Mouse (Mus musculus) embryonic stem cell, embryonic (primary cell): Measurements from ENCODE around the gene Apbb1ip.

Source experiments
- CTCF ChIA-PET, 4 experiments: fragments of 300-600 bp in 2 of 4; fragments of 350-600 bp in 2 of 4; sonication (Branson Sonifier 250); formaldehyde crosslinking; loops; one replicate each; lab custom pipeline; 2022; ENCODE audit warnings: inconsistent platforms in 2 of 4; lab: Charles Lee
- POLR2A ChIA-PET, 4 experiments: fragments of 300-600 bp in 2 of 4; fragments of 350-600 bp in 2 of 4; sonication (Branson Sonifier 250); formaldehyde crosslinking; loops; one replicate each; lab custom pipeline; 2022; ENCODE audit warnings: antibody characterized with exemption in 4 of 4, inconsistent platforms in 1 of 4; lab: Charles Lee

The Apbb1ip gene

DNA sequence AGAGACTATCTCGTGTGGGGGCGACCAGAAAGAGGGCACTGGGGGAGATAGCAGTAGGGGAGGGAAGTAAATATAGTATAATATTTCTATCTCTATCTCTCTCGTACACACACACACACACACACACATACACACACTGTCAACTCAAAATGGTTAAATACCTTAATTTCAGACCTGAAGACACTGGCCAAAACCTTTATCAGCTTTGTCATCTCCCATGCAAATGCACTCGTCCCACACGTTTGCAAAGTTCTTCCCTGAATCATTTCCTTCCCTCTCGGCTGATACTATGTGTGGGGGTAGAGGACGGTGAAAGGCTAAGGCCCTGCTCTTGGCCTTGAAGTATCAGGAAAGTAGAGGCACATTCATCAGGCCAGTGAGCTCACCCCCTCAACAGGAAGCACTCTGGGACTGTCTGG lies 12.8 kb upstream of the Apbb1ip start:
- ChIA-PET POLR2A (interaction anchor here in 1 of 4 experiments (0.6 to 1.1 kb wide), 2 partner anchors 134 to 332 kb away, joined by 3 read pairs; partner anchors contain the start of gene Pdss1), CTCF (no interaction called here)

DNA sequence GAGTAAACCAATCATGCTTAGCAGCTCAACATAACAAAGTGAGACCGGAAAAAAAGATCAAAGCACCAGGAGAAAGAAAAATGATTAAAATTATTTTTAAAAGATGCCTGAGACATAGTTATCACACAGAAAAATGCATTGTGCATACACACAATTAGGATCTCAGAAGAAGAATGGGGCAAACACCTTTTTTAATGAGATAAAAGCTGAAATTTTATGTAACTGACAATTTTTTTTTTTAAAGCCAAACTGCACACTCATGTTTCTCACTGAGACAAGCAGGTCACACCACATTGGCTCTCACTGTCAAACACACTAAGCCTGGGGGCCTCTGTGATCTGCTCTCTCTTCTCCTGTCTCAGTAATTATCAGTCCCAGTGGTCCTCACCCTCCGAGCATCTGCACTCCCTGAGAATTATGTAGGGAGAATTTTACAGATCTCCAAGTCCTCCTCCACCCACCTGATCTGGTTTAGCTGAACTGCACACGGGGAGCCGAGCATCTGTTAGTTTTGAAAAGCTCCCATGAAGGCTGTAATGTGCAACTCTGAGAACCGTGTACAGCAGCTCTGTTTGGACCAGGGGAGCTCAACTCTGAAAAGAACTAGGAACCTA lies 9.0 kb upstream of the Apbb1ip start:
- ChIA-PET CTCF (interaction anchor here in 1 of 4 experiments (1.1 kb wide), 1 partner anchor 9 kb away, joined by 4 read pairs; the partner anchor contains the start of gene Apbb1ip), POLR2A (interaction anchor here in 1 of 4 experiments (0.6 to 1.3 kb wide), 2 partner anchors 10 to 673 kb away, joined by 3 read pairs; no protein-coding TSS in a partner anchor)

DNA sequence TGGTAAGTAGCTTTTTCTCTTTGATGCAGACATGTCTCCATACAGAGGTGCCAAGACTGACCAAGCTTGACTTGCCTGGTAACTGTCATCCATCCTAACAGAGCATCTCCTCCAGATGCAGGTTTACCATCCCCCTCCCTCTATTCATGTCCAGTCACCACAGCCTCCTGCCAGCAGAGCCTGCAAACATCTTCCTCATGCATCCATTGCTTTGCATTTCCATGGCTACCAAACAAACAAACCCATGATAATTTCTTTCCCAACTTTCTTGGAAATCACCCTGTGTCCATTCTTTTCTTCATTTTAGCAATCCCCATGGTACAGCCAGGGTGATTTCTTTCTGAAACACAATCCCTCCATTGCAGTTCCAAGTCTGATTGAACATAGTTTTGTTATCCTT lies 2.6 kb upstream of the Apbb1ip start:
- ChIA-PET CTCF (no interaction called here), POLR2A (no interaction called here)

DNA sequence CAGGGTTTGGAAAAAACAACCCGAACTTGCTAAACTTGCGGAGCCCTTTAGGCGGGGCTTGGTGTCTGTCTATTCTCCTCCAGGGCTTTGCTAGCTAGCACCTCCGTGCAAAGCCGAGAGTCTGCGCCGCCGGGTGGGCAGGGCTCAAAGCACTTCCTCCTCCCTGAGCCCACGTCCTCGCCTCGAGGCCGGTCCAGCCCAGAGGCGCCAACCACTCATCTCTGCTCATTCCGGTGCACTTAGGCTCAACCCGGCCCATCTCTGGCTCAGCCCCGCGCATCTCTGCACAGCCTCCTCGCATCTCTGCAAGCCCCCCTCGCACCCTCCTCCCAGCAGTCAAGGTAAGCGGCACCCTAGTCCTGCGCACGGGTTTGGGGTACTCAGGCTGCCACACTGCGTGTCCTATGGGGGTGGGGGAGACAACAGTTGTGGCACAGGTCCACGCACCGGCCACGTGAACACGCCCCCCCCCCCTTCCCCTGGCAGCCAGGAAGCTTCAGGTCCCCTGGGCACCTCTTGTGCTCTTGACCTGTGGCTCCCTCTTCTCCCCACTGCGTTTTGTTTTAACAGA lies 372 bp downstream of the Apbb1ip start:
- POLR2A ChIA-PET, result interaction anchor here in 2 of 4 experiments (0.6 to 1.2 kb wide), 4 partner anchors 24 to 857 kb away, joined by 3 to 6 read pairs (median 4); partner anchors contain the start of gene Pdss1 (in 1 of the 2)
- CTCF ChIA-PET, result interaction anchor here in 2 of 4 experiments (0.6 to 1.2 kb wide), 3 partner anchors 10 to 424 kb away, joined by 4 to 13 read pairs (median 10); no protein-coding TSS in a partner anchor

DNA sequence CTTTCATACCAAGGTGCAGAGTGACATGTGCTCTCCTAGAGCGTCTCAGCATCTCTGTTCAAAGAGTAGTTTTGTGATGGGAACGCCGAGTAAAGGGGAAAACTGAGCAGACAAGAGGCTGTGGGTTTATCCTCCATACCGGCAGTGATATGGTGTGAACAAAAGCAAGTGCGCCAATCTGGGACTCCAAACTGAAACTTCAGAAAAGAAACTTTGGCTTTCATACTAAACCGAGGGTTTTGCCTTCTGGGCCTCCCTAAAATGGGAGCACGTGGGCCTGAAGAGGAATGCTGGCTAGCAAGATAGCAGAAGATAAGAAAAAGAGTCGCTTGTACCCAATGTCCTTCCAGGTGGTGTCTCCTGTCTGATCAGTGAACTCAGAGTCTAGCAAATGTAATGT lies 1.3 kb downstream of the Apbb1ip start:
- CTCF ChIA-PET, result no interaction called here
- POLR2A ChIA-PET, result no interaction called here

DNA sequence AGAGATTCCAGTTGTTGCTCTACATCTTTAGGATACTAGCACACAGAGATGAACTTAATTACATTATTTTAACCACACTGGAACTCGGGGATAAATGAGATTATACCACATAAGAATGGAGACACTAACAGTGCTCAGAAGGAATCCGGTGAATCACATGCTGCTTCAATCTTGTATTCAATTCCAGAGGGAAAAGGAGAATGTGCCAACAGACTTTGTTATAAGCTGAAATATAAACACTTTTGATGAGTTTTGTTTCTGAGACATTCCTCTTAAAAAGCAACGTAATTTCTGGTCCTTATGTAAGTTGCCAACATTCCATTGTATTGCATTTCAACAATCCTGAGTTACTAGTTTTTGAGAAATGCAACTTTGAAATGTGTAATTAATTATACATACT lies 1.8 kb downstream of the Apbb1ip start:
- POLR2A ChIA-PET, result no interaction called here
- CTCF ChIA-PET, result no interaction called here

DNA sequence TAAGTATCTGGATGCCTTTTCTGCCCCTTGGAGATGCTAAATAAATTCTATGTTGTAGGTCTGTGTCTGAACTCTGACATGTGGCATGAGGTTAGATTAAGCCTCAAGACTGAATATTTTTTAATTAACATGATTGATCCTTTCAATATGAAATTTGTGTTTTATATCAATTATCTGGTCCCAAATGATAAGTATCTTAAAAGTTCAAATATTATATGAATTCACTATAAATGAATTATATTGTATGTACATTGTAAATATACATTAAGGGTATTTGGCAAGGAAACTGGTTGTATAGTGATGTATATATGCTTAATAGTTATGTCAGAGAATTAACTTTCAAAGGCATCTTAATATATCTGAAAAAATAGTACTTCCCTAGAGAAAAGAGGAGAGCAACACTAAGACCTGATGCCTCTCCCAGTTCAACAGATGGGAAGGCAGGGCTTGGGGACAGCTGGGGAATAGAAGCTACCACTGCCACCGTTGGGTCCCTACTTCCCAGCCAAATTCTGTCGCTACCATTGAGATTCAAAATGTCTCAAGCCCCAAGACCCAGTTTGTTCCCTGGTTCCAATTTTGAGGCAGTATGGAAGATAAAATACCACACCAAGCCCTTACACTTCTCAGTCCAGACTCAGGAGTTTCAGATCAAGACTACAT lies 2.8 kb downstream of the Apbb1ip start:
- POLR2A ChIA-PET, result no interaction called here
- CTCF ChIA-PET, result no interaction called here

DNA sequence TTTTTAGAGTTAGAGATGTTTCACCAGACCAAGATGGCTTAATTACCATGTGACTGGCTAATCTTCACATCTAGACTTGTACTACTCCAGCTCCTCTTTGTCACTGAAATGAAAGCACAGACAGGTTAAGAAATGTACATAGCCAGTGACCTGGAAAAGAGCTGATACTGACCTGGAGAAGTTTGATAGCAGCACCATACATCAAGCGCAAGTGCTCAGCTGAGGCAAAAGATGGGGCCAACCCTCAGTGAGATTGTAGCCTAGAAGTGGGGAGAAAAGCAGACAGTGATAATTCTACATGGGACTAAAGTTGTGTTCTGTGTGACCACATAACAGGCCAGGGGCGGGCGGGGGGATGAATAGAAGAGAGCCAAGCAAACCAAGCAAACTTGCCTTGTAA lies 3.9 kb downstream of the Apbb1ip start:
- ChIA-PET CTCF (no interaction called here), POLR2A (no interaction called here)

DNA sequence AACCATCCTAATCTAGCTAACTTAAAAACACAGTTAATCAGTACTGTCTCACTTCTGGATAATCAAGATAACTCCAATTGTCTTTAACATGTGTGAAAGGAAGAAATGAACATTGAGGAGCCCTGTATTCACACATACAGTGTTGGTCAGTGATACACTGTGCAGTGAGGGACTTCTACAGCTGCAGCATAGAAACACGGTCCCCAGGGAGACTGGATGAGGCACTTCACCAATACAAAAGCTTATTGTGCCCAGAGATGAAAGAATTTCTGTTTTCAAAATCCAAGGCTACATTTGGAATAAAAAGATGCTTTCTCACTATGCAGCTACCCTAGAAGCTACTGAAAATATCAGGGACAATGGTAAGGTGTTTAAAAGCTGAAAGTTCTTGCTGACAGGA lies 7.0 kb downstream of the Apbb1ip start:
- POLR2A ChIA-PET, result no interaction called here
- CTCF ChIA-PET, result no interaction called here

DNA sequence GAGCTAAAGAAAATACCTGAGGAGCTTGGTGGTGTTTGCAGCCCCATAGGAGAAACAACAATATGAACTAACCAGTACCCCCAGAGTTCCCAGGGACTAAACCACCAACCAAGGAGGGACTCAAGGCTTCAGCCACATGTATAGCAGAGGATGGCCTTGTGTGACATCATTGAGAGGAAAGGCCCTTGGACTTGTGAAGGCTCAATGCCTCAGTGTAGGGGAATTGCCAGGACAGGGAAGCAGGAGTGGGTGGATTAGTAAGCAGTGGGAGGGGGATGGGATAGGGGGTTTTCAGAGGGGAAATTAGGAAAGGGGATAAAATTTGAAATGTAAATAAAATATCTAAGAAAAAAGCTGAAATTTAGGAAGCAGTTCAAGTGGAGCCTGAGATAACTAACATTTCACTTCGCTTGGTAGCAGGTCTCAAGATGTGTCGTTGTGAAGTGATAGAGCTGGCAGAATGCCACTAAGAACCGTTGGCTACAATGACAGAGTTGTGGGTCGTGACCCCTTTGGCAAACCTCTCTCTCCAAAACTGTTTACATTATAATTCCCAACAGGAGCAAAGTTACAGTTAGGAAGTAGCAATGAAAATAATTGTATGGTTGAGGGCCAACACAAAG lies 7.6 kb downstream of the Apbb1ip start:
- ChIA-PET POLR2A (no interaction called here), CTCF (no interaction called here)

DNA sequence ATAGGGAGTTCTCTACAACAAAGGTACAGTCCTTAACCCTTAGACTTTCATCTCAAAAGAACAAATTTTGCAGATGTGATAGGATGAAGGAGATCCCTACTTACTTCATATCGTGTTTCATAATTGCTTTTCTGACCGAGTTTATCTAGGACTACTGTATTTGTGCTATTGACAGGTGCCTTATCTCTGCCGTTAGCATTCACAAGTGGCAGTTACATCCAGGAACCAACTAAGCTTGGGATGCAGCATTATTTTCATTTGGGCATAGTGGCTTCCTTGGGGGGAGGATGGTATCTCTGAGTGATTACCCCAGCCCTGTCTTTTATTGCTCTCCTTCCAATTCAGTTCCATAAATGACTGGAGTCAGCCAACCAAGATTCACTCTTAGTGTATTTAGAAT lies 8.2 kb downstream of the Apbb1ip start:
- CTCF ChIA-PET, result no interaction called here

DNA sequence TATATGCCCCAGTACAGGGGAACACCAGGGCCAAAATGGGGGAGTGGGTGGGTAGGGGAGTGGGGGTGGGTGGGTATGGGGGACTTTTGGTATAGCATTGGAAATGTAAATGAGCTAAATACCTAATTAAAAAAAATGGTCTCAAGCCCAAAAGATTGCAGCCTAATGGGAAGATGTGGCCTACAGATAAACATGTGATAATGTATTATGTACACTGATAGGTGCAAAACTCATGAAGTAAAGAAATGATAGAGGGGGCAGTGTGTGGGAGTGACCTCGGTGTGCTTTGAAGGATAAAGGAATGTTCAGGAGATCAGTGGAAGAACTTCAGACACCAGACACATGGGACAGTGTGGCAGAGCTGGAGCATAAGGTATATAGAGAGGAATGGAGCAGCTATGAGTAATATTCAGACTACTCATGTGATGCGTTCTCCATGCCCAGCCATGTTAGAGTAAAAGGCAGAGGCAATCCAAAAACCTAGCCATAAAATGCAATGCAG lies 9.3 kb downstream of the Apbb1ip start:
- CTCF ChIA-PET, result no interaction called here
- POLR2A ChIA-PET, result no interaction called here

More for the DNA sequence above, 8.2 kb downstream of the Apbb1ip start:
- POLR2A ChIA-PET, result no interaction called here

DNA sequence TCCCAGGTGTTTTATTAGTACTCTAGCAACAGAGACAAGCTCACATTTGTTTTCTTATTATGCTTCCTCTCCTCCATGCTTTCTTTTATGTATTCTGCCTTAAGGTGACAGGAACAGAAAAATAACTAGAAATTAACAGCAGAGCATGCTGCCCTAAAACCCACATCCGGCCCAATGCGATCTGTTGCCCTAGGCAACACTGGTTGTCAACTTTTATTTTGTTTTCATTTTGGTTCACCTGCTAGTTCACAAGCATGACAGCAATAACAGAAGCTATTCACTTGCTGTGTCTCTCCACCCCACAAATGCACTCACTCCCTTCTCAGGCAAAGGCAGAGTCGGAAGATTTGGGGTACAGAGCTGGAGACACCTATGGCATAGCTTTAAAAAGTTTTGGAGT lies 10.3 kb downstream of the Apbb1ip start:
- POLR2A ChIA-PET, result no interaction called here
- CTCF ChIA-PET, result no interaction called here

DNA sequence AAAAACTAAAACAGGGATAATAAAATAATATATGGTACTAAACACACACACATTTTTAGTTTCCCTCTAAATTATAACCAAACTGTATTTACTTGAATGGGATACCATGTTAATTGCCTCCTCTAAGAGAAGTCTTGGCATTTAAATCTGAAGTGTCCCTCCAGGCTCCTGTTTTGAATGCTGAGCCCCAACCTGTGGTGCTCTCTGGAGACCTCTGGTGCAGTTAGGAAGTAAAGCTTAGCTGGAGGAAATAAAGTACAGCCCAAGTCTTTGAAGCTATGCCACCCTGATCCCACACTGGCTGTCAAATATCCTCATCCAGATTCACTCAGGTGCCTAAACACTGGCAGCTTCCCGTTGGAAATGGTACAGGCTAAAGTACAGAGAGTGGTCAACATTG lies 10.9 kb downstream of the Apbb1ip start:
- POLR2A ChIA-PET, result no interaction called here
- CTCF ChIA-PET, result interaction anchor here in 1 of 4 experiments (0.6 kb wide), 1 partner anchor 81 kb away, joined by 3 read pairs; no protein-coding TSS in a partner anchor

DNA sequence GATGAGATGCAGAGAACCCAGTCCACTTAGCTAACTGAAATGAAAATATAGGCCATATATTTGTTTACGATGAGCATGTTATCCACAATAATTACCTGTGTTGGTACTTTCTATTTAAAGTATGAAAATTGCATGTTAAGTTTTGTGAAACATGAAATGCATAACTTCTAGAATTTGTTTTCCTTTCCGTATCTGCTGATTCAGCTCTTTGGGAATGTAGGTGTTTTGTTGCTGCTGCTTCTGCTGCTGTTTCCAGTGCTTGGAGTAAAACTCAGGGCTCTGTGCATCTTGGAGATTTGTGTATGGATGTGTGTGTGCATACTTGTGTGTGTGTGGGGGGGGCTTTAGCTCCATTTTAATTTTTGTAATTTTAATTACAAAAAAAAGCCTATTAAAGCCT lies 14.8 kb downstream of the Apbb1ip start:
- POLR2A ChIA-PET, result interaction anchor here in 1 of 4 experiments (0.8 to 1.5 kb wide), 2 partner anchors 21 to 30 kb away, joined by 3 to 4 read pairs; no protein-coding TSS in a partner anchor
- CTCF ChIA-PET, result no interaction called here

DNA sequence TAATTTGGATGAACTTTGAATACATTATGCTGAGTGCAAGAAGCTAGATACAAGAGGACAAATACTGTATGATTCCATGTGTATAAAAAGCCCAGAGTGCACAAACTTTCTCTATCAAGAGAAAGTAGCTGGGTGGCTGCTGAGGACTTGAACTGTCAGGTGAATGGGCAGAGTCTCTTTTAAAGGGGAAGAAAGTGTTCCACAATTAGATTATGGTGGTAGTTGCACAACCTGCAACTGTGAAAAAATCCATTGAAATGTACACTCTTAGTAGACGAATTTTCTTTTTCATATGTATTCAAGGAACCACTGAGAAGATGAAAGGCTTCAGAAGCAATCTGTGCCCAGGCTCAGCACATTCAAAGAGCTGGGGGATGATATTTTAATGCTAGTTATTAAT lies 15.7 kb downstream of the Apbb1ip start:
- ChIA-PET POLR2A (no interaction called here), CTCF (no interaction called here)

DNA sequence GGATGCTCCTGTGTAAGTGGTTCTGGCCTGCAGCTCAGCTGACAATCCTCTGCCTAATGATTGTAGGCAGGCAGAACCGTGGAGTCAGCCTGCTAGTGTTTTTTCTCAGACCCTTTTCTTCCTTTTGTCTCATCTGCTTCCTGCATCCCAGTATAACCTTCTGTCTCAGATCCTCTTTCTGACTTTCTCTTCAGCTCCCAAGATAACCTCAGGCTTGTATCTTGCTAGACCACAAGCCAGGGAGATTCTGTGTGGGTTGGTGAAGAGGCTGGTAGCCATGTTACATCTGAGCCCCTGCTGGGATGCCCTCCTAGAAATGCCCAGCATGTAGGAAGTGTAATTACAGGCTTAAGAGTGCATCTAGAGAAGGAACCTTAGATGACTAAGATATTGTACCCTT lies 16.5 kb downstream of the Apbb1ip start:
- CTCF ChIA-PET, result no interaction called here

DNA sequence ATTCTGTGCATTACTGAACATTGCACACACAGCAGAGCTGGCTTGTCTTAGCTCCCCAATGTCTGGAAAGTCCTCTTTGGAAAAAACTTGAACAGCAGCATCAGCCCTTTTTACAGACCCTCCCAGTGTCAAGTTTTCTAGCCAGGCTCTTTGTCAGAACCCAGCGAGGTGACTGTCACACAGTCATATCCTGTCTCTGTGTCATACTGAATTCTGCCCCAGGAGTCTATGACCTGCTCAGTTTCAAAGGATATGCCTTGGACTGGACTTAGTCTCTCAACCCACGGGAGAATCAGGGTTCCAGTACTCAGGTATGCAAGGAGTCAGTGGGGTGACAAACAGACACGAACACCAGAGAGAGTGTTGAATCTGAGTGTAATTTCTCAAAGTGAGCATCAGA lies 21.2 kb downstream of the Apbb1ip start:
- ChIA-PET POLR2A (no interaction called here), CTCF (no interaction called here)

More for the DNA sequence above, 16.5 kb downstream of the Apbb1ip start:
- POLR2A ChIA-PET, result no interaction called here

DNA sequence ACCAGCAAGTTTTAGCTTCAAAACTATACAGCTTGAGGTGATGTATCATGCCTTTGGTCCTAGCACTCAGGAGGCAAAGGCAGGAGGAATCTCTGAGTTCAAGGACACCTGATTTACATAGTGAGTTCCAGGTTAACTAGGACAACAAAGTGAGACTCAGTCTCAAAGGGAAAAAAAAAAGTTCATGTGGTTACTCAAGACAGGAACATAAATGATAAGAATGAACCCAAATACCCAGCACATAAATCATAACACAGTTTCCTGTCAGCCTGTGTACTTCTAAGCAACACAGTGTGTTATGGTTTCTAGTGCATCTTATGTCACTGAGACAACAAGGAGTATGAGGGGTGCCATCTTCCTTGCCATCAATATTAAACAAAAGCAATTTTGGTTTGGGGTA lies 22.6 kb downstream of the Apbb1ip start:
- ChIA-PET POLR2A (no interaction called here), CTCF (no interaction called here)
